ENCODE assay signal across 8 mouse cellular contexts in genomic region chr12:105025271-105025946, GRCm38 (mm10). TPM values are rescaled to one million over a fixed set of nuclear protein-coding genes. Genes with fewer than 3 reads are reported as not detected.
DNase-seq lines count a peak whose midpoint lies in the region; ATAC-seq lines count a peak whose summit lies in the region.

No protein-coding gene starts in this region.

- peaks cover 69% of the 10 kb centered on the region for H3K4me1 ChIP-seq in liver, embryonic 16.5 days (ENCODE audit: control insufficient read depth, low read depth, low read length)

- no peaks in the 10 kb centered on the region for H3K27me3 ChIP-seq in liver, embryonic 16.5 days (ENCODE audit: control insufficient read depth, insufficient read depth, low read depth, low read length)

- H3K4me3 ChIP-seq in liver, embryonic 16.5 days (ENCODE audit: low read depth, low read length) = peak overlapping the region; percentile 34

- peaks cover 9% of the 10 kb centered on the region for H3K9me3 ChIP-seq in liver, embryonic 16.5 days (replicated peaks; ENCODE audit: control insufficient read depth, low read length)

- peak; percentile 60 for ATAC-seq in CD4-positive, CD25-positive, alpha-beta regulatory T cell, adult 4 months
- ATAC-seq in liver, embryonic 16.5 days (ENCODE audit: low read depth) = peak; percentile 86
- peak; percentile 73; the same call in 1 of the 2 replicates for ATAC-seq in neutrophil, adult 5-6 weeks (ENCODE audit: extremely low read depth, insufficient number of reproducible peaks, low FRiP score, poor library complexity, severe bottlenecking)

- peak overlapping the region; percentile 64 for H3K9ac ChIP-seq in liver, embryonic 16.5 days (ENCODE audit: low read depth, low read length)

- peaks cover 19% of the 10 kb centered on the region for H3K36me3 ChIP-seq in liver, embryonic 16.5 days (ENCODE audit: control insufficient read depth, insufficient read depth)

- peak; percentile 91 for DNase-seq in NIH3T3 (ENCODE audit: low read depth)
- peak; percentile 56 to 81 for DNase-seq in cerebellum, postnatal 25 days
- peak; percentile 60 for DNase-seq in gastrocnemius, postnatal 14 days
- peak; percentile 82 for DNase-seq in kidney, postnatal 14 days
- DNase-seq in thymus, postnatal 25 days = peak; percentile 81

- peak overlapping the region; percentile 65 for H3K4me2 ChIP-seq in liver, embryonic 16.5 days (ENCODE audit: low read depth, low read length)

- peak overlapping the region; percentile 97 for H3K27ac ChIP-seq in liver, embryonic 16.5 days (ENCODE audit: low read length)

- intact Hi-C loops in gastrocnemius, postnatal 14 days (cut with DNase I; ENCODE audit: low total_unique reads) = loop anchor here (2.0 kb wide), 1 partner anchor 73 kb away; no protein-coding TSS in a partner anchor

- WGBS in liver, embryonic 16.5 days (ENCODE audit: insufficient replicate concordance) = 13% methylated on average over 8 of the region's 8 CpGs

RNA-seq across cellular contexts. Expression of gene Glrx5, which starts 7.1 kb away (rescaled TPM):
- polyA plus RNA-seq in CD4-positive, CD25-positive, alpha-beta regulatory T cell, adult 4 months (2017; shearing (Covaris generic)) = 1 to 10 TPM; 3.3 to 8.5 TPM
- total RNA-seq in gastrocnemius, postnatal 14 days (2021) = 10 to 100 TPM; 66.0 to 67.1 TPM
- polyA plus RNA-seq in liver, embryonic 16.5 days (2015; fragmentation: Nextera tagmentation; extraction: Ambion mirVana) = 424 and 446 TPM in 2 replicates
- total RNA-seq in neutrophil, adult 5-6 weeks (2017) = 8.0 and 9.1 TPM in 2 replicates

RNA-seq across cellular contexts. Expression of gene Syne3, which starts 15.8 kb away (rescaled TPM):
- 1 to 10 TPM; 1.6 to 5.5 TPM for polyA plus RNA-seq in CD4-positive, CD25-positive, alpha-beta regulatory T cell, adult 4 months (2017; shearing (Covaris generic))
- 1 to 10 TPM; 5.7 TPM for total RNA-seq in gastrocnemius, postnatal 14 days (2021)
- 2.8 TPM in 2 replicates for polyA plus RNA-seq in liver, embryonic 16.5 days (2015; fragmentation: Nextera tagmentation; extraction: Ambion mirVana)
- total RNA-seq in neutrophil, adult 5-6 weeks (2017) = 20.7 and 21.2 TPM in 2 replicates

Comparison
In these comparisons a context has a peak if more than half of its experiments do, and no peak if none do; other contexts are left out.
1. Peak in every context shown above with its lines: DNase-seq, ATAC-seq, H3K4me3 ChIP-seq and H3K27ac ChIP-seq.